Mouse (Mus musculus): ENCODE measurements around the gene Klhdc8a.

GRCm38 (mm10) chr1:132342518-132342917 is 44.1 kb downstream of the Klhdc8a start:
- TF ChIP-seq CTCF (conservative IDR thresholded peaks at IDR 0.05; ENCODE audit: low read length): no peak
- TF ChIP-seq POU5F1 (IDR thresholded peaks at IDR 0.05; ENCODE audit: borderline replicate concordance, low read length): no peak
- no peak for TF ChIP-seq NANOG (IDR thresholded peaks at IDR 0.05; ENCODE audit: borderline replicate concordance, low read length)
